Mouse (Mus musculus) testis, adult 2 months (tissue): ENCODE measurements at regions not wholly inside any gene's neighbourhood (a gene's known extent, or its start where the extent isn't known, plus 50 kb on each side); places are given as distances from the start of the nearest gene placed in this dataset.

ENCODE experiments used
- CTCF ChIP-seq: fragments of 200-500 bp; IDR thresholded peaks from 2 replicates; pipeline ENCODE4 v1.5.1; 2012; ENCODE audit warnings: low read depth, mild to moderate bottlenecking, inconsistent platforms, low read length, moderate library complexity; ENCODE audit not compliant: control insufficient read depth, insufficient read depth, insufficient replicate concordance
- POLR2A ChIP-seq: fragments of 200-500 bp; IDR thresholded peaks from 2 replicates; pipeline ENCODE4 v1.6.1; 2012; ENCODE audit warnings: low read depth, mild to moderate bottlenecking, inconsistent platforms, low read length, moderate library complexity; ENCODE audit not compliant: control insufficient read depth

DNA sequence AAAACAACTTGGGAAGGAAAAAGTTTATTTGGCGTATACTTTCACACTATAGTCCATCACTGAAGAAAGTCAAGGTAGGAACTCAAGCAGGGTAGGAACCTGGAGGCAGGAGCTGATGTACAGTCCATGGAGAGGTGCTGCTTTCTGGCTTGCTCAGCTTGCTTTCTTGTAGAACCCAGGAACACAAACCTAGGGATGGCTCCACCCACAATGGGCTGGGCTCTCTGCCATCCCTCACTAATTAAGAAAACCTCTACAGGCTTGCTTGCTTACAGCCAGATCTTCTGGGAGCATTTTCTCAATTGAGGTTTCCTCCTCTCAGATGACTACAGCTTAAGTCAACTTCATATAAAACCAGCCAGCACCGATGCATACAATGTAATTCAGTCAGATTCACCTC, 79.2 kb upstream of the Sox13 start:
- TF ChIP-seq CTCF (no peak), POLR2A (no peak)
